Mouse (Mus musculus): ENCODE data around the gene Gsta4. TPM values are rescaled to one million over a fixed set of nuclear protein-coding genes. Genes with fewer than 3 reads are reported as not detected.
"Not testable (repeated sequence)": the region's sequence is repeated elsewhere in the genome, so short reads cannot be mapped to it uniquely, and the experiment has no call there.

The Gsta4 gene
- polyA plus RNA-seq, 1 experiment, result 22.8 TPM

DNA sequence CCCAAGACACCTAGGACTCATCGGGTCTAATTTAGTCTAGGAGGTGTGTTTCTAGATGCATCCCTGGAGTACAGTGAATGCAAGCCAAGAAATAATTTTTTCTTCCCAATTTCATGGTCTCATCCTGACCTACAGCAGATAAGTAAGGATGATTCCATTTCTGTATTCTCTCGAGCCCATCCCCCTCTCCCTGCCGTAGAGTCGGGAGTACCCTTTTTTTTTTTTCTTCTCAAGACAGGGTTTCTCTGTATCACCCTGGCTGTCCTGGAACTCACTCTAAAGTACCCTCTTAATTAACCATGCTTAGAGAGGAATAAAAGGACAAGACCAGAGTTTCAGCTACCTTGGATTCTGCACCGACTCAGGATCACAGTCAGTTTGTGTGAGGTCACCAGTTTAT lies 4.4 kb upstream of the Gsta4 start:
- DNase-seq (ENCODE audit: low read depth), result no peak

DNA sequence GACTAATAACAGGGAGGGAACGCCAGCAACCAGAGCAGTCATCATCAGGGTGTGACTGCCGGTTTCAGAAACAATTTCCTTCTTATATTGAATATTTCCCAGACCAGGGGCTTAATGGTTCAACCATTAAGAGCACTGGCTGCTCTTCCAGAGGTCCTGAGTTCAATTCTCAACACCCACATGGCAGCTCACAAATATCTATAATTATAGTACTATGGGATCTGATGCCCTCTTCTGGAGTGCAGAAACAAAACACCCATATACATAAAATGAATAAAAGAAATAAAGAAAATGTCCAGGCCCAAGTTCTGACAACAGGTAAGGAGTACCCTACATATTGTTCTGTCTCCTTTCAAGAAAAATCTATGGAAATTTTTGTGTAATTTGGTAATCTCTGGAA lies 3.5 kb upstream of the Gsta4 start:
- no peak for DNase-seq (ENCODE audit: low read depth)

DNA sequence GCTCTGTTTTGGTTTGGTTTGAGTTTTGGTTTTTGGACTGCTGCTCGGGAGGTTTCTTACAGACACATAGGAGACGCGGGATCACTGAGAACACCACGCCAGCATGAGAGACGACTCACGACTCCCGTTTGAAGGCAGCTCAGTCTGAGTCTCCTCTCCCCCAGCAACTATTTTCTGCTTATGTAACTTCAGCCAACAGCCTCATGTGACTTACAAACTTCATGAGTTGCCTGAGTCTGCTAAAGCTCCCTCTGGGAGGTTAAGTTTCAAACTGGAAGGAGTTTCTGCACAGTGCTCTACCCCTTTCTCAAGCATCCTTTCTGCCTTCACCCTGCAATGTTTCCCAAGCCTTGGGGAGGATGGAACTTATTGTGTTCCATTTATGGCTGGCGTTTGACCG lies 3.1 kb downstream of the Gsta4 start:
- DNase-seq (ENCODE audit: low read depth), result no peak

DNA sequence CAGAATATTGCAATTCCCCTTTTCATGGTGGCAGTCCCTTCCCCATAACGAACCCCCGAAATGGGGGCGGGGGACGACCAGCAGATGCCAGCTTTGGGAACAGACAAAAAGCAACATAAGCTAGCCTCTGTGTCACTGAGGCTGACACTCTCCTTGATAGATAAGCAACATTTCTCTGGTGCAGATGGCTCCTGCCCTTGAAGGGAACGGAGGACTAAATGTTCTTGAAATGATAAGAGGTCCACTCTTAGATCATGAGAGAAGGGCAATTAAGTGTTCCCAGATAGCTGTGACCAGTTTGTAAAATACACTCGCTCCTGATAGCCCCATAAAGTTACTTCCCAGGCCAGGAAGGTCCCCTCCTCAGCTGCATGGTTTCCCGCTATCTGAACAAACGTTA lies 6.3 kb downstream of the Gsta4 start:
- DNase-seq (ENCODE audit: low read depth), result no peak

- DNase-seq (ENCODE audit: low read depth), result no peak
Observed at GRCm38 (mm10) chr9:78190651-78191634, 8.4 kb downstream of the Gsta4 start.

GRCm38 (mm10) chr9:78191736-78192135 lies 9.2 kb downstream of the Gsta4 start:
- DNase-seq (ENCODE audit: low read depth), result no peak

GRCm38 (mm10) chr9:78193902-78194597 lies 11.5 kb downstream of the Gsta4 start:
- no peak for DNase-seq (ENCODE audit: low read depth)

- no peak for DNase-seq (ENCODE audit: low read depth)
Observed at GRCm38 (mm10) chr9:78195034-78195433, 12.5 kb downstream of the Gsta4 start.

DNA sequence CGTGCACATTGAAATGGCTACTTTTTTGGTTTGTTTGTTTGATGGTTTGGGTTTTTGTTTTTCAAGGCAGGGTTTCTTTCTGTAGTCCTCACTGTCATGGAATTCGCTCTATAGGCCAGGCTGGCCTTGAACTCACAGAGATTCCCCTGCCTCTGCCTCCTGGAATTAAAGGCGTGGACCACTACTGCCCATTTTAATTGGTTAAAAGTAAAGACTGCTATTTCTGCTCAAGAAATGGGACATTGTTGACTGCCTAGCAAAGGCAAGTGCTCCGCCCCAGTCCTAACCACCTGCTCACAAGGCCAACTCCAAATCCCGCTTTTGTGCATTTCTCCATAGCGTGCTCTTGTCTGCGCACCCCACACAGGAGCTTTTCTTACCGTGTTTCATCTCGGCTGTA lies 15.2 kb downstream of the Gsta4 start:
- DNase-seq (ENCODE audit: low read depth), result no peak

DNA sequence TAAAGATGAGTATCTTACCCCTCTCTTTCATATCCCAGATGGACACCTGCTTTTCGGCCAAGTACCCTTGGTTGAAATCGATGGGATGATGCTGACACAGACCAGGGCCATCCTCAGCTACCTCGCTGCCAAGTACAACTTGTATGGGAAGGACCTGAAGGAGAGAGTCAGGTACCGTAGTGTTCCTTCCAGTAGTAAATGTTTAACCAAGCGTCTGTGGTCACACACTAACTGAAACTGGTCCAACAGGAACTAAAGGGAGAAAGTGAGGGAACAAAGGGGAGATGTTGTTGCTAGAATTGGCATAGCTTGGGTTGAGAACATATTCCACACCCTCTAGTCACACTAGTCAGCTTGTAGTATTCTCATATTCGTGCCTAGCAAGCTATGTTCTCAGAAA lies 21.6 kb downstream of the Gsta4 start:
- no peak for DNase-seq (ENCODE audit: low read depth)

DNA sequence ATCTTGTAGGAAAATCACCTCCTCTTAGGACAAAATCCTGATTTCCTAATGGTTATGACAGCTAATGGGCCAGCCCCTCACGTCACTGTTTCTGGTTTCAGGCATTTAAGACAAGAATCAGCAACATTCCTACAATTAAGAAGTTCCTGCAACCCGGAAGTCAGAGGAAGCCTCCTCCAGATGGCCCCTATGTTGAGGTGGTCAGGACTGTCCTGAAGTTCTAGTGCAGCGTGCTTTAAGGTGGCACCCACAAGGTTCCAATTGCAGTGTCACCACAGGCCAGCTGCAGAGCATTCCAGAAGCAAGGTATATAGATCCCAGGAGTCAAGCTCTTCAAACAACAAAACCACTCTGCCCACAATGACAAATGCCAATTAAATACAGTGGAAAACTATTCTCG lies 26.4 kb downstream of the Gsta4 start:
- no peak for DNase-seq (ENCODE audit: low read depth)

DNA sequence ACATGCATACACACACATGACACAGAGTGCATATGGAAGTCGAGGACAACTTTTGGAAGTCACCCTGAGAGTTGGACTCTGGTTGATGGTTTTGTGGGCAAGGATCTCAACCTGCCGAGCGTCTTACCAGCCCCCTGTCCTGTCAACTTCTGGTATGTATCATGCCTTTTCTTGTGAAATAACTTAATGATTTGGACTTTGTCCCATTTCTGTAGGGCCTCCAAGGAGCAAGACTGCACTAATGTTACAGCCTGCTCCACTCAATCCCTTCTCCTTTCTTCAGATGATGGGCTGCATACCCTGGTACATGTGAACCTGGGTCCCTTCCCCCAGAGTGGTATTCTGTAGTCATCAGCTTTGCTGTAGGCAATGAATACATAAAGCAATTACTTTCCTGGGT lies 27.5 kb downstream of the Gsta4 start:
- no peak for DNase-seq (ENCODE audit: low read depth)

DNA sequence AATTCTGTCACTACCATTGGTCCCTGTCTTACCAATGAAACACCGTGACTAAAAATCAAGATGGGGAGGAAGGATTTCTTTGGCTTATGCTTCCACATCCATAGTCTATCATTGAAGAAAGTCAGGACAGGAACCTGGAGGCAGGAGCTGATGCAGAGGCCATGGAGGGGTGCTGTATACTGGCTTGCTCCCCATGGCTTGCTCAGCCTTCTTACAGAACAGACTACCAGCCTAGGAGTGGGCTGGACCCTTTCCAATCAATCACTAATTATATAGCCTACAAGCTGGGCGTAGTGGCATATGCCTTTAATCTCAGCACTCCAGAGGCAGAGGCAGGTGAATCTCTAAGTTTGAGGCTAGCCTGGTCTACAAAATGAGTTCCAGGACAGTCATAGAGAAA lies 28.2 kb downstream of the Gsta4 start:
- no peak for DNase-seq (ENCODE audit: low read depth)

GRCm38 (mm10) chr9:78211521-78211920 lies 28.9 kb downstream of the Gsta4 start:
- no peak for DNase-seq (ENCODE audit: low read depth)

- DNase-seq (ENCODE audit: low read depth), result no peak
Observed at GRCm38 (mm10) chr9:78212341-78213049, 29.9 kb downstream of the Gsta4 start.

- no peak for DNase-seq (ENCODE audit: low read depth)
Observed at GRCm38 (mm10) chr9:78217074-78217473, 34.5 kb downstream of the Gsta4 start.

GRCm38 (mm10) chr9:78222616-78223015 lies 40.0 kb downstream of the Gsta4 start:
- DNase-seq (ENCODE audit: low read depth), result no peak

DNA sequence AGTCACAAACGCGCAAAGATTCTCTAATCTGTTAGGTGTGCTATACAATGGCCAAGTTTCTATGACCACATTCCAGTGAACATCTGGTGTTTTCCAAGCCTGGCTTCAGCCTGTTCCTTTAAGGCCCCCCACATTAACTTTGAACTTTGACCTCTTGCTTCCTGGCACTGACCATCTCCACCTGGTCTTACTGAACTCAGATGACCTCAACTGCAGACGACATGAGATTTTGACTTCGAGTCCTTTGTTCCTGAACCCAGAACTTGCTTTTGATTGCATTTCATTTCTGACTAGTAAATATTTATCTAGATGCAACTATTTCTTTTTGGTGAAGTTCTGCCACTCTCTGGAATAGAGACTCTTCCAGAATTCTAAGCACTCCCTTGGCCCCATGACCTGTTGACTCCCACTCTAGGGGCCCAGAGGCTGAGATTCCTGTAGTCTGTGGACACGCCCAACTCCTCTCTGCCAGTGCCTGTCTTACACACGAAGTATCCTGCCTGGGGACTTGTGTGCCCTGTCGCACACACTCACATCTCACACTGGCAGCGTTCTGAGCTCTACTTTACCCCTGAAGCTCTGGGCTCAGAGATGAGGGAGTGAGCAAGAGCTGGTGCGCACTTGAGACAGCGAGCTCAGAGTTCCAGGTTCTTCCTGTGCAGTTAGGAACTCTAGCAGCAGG lies 40.8 kb downstream of the Gsta4 start:
- no peak for DNase-seq (ENCODE audit: low read depth)

- no peak for DNase-seq (ENCODE audit: low read depth)
Observed at GRCm38 (mm10) chr9:78224418-78224817, 41.8 kb downstream of the Gsta4 start.

DNA sequence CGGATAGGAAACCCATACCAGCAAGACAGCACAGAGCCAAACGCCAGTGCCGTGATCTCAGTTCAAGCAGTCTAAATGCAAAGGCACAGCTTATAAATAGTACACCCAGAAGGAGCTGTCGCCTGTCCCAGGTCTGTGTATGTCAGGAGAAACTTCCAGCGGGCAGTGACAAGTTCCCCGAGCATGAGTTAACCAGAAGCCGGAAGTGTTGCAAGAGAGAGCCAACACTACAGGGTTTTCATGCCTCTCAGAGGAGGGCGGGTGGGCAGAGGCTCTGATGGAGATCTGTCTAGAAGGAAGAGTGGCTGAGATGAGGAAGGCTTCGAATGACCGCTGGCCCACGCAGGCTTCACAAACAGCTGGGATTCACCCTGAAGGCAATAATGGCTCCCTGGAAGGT lies 42.7 kb downstream of the Gsta4 start:
- no peak for DNase-seq (ENCODE audit: low read depth)

GRCm38 (mm10) chr9:78228122-78228521 lies 45.5 kb downstream of the Gsta4 start:
- DNase-seq (ENCODE audit: low read depth), result no peak

GRCm38 (mm10) chr9:78229658-78230057 lies 47.1 kb downstream of the Gsta4 start:
- DNase-seq (ENCODE audit: low read depth), result not testable (repeated sequence)

All from gonadal fat pad, adult 2 months (tissue).